Mouse (Mus musculus) naive thymus-derived CD4-positive, alpha-beta T cell, adult 2 months (primary cell): ENCODE results near the gene Usf2.
"Not testable (repeated sequence)": the region's sequence is repeated elsewhere in the genome, so short reads cannot be mapped to it uniquely, and the experiment has no call there.

Experiments used
- DNase-seq: peaks from one replicate; pipeline ENCODE4 v3.0.0-alpha.2; 2011; ENCODE audit warnings: low read depth

The Usf2 gene

GRCm38 (mm10) chr7:30958109-30958865 is 1.7 kb upstream of the Usf2 start:
- no peak for DNase-seq

DNA sequence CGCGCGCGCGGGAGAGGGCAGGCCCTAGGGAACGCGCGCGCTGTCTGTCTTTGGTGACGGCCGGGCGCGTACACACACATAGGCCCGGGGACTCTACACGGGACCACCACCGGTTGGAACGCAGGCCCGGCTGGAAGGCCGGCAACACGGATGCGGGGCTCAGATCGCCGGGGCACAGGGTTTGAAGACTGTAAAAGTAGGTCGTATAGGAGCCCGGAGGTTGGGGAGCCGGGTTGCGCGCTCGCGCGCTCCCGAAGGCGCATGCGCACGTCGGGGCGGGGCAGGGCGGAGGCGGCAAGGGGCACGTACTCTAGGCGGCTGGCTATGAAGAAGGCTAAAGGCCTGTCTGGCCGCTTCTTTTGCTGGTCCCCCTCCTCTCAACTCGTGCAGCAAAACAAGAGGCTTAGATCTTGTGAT is 772 bp upstream of the Usf2 start:
- DNase-seq: peak; percentile 96

DNA sequence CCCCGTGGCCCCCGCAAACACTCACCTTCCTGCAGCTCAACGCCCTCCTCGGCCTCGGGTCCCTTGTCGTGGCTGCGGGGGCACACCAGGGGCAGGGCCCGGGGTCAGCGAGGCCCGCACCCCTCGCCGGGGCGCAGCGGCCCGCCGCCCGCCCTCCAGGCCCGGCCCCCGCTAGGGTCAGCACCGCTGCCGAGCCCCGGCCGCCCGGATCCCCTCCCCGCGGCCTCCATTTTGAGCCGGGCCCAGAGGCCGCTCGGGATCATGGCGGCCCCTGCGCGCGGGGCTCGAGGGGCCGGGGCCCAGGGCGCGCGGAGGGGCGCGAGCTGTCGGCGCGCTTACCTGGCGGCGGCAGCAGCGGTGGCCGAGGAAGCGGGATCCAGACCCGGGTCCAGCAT is 249 bp downstream of the Usf2 start:
- DNase-seq: peak; percentile 78

DNA sequence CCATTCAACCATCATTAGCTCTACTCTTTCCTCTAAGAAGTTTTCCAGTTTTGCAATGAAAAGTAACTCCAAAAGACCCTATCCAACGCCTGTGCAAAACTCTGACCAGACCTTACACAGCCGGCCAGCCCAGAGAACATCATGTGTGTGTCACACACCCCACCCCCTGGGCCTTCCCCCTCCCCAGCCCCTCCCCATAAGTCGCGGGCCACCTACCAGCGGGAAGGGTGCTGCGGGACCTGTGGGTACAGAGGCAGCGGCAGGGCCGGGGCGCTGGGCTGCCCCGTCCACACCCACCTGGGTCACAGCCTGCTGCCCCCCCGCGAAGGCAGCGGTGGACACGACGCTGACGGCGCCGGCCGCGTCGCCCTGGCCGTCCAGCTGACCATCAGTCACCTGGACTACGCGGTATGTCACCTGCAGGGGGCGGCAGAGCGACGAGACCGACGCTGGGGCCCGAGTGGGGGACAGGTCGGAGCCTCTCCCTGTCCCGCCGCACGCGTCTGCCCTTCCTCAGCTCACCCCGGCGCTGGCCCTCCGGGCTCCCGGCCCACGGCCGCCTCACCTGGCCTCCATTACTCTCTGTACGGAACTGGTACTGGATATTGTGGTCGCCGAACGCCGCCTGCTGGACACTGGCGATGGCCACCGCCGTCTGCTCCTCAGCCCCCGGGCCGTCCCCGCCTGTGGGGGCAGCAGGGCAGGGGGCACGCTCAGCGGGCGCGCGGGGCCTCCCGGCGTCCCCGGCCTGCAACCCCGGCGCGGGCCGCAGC is 833 bp downstream of the Usf2 start:
- peak; percentile 83 for DNase-seq

- DNase-seq: no peak
Observed at GRCm38 (mm10) chr7:30954971-30955520, 1.6 kb downstream of the Usf2 start.

DNA sequence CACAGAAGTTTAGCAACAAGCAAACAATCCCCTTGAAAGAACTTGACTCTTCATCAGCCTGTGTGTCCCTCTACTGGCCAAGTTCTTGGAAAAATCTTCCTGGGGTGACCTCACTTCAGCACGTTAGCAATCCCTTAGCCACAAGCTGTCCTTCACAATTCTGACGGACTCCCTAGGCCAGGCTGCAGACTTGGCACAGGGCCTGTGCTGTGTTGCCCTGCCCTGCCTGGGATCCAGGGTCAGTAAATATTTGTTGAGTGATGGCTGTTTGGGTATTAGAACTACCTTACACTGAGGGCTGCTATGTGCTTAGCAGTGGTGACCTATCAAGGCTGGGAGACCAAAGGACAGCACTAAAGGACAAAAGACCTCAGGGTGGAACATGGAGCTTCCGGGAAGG is 2.6 kb downstream of the Usf2 start:
- DNase-seq: no peak

DNA sequence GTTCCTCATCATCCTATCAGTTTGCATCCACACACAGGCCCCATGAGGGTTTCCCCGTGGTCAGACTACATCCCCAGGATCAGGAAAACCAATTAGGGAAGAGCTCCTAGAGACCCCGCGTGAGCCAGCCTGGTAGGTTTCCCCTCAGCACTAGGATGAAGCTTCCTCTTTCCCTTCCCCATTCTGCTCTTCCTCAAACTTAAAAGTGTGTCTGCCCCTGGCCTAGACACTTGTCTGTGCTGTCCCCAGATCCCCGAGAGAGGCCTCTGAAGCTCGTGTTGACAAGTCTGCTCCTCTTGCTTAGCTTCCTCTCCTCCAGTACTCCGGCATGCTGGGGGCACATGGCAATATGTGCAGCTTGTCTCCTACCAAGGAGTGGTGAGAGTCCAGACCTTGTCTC is 3.1 kb downstream of the Usf2 start:
- no peak for DNase-seq

GRCm38 (mm10) chr7:30952441-30953265 is 4.0 kb downstream of the Usf2 start:
- no peak for DNase-seq

- not testable (repeated sequence) for DNase-seq
Observed at GRCm38 (mm10) chr7:30949902-30950301, 6.7 kb downstream of the Usf2 start.

DNA sequence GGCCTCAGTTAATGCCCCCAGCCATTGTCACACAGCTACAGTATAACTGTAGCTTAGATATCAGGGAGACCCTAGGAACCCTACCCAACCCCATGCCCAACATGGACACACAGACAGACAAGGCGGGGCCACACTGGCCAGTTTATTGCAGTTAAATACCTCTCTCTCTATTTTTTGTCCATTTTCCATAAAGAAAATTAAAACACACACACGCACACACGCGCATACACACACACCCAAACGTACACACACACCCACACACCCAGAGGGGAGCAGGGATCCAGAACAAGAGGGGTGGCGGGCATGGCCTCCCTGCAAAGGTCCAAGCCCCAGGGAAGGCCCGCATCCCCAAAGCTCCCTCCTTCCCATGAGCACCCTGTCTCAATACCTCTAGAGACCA is 10.7 kb downstream of the Usf2 start:
- no peak for DNase-seq

- not testable (repeated sequence) for DNase-seq
Observed at GRCm38 (mm10) chr7:30945466-30945865, 11.1 kb downstream of the Usf2 start.

DNA sequence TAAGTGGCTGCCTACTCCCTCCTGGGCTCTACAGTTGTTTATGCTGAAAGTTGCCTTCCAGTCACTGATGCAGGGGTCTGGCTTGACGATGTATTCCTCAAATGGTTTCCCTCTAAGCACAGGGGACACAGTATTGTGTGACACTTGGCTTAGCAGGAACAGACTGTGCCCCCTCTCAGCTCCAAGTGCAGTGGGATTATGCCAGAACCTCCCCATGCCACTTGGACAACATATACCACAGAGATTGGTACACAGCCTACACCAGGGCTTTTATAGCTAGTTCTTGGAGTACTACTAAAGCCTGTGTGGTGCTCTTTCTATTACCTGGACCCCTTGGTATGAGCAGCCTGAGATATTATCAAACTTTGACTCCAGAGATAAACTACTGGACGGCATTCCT is 11.9 kb downstream of the Usf2 start:
- DNase-seq: not testable (repeated sequence)

DNA sequence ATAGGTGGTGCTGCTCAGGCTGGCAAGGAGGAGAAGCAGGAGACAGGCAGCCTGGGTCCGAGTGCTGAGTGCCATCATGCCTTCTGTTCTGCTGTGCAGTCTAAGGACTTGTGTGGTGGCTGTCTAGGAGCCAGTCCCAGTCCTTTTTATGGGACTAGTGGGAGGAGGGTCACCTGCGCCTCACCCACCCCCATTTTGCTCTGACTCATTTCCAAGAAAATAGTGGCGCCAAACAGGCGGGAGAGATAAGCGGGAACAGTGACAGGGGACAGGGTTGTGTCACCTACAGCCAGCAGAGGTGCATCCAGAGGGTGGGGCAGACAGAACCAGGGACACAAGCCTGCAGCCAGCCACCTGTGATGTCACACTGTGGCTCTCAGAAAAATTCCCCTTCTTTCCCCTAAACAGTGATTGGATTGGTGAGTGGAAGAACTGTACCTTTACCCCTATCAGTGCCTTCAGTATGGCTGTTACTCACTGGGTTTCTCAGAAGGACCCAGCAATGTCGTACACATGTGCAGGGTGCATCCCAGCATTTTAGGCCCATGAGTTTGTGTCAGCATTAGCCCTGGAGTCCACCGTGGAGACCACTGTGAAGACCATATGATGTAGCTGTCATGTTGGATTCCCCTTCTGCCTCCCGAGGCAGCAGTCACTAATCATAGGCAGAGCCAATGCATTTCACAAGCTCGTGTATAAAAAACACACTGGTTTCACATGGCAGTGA is 12.5 kb downstream of the Usf2 start, which contains the start of gene Hamp:
Hamp (minus strand) TSS at position 124 of the 727 bp plus-strand sequence.
- no peak for DNase-seq

DNA sequence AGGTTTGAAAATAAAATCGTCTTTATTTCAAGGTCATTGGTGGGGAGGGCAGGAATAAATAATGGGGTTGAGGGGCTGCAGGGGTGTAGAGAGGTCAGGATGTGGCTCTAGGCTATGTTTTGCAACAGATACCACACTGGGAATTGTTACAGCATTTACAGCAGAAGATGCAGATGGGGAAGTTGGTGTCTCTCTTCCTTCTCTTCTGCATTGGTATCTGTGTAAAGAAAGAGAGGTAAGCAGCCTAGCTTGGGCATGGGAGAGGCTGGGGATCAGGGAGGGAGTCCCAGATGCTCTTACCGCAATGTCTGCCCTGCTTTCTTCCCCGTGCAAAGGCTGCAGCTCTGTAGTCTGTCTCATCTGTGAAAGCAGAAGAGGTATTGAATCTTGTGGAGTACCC is 14.2 kb downstream of the Usf2 start:
- DNase-seq: not testable (repeated sequence)

- DNase-seq: peak; percentile 57
Observed at GRCm38 (mm10) chr7:30940070-30940469, 16.5 kb downstream of the Usf2 start.

- not testable (repeated sequence) for DNase-seq
Observed at GRCm38 (mm10) chr7:30935422-30936099, 21.0 kb downstream of the Usf2 start.

DNA sequence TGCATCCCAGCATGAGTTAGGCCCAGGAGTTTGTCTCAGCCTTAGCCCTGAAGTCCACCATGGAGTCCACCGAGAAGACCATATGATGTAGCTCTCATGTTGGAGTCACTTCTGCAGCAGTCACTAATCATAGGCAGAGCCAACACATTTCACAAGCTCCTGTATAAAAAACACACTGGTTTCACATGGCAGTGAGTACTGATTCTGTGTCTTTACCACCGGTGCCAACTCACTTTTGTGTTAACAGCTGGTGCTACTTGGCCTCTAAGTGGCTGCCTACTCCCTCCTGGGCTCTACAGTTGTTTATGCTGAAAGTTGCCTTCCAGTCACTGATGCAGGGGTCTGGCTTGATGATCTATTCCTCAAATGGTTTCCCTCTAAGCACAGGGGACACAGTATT is 32.0 kb downstream of the Usf2 start, which contains the start of gene Hamp2:
Hamp2 (minus strand) TSS at position 101 of the 400 bp plus-strand sequence.
- not testable (repeated sequence) for DNase-seq

DNA sequence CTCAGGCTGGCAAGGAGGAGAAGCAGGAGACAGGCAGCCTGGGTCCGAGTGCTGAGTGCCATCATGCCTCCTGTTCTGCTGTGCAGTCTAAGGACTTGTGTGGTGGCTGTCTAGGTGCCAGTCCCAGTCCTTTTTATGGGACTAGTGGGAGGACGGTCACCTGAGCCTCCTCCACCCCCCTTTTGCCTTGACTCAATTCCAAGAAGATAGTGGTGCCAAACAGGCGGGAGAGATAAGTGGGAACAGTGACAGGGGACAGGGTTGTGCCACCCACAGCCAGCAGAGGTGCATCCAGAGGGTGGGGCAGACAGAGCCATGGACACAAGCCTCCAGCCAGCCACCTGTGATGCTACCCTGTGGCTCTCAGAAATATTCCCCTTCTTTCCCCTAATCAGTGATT is 32.5 kb downstream of the Usf2 start:
- DNase-seq: no peak

- not testable (repeated sequence) for DNase-seq
Observed at GRCm38 (mm10) chr7:30922490-30922889, 34.1 kb downstream of the Usf2 start.

- DNase-seq: no peak
Observed at GRCm38 (mm10) chr7:30920217-30920616, 36.4 kb downstream of the Usf2 start.

DNA sequence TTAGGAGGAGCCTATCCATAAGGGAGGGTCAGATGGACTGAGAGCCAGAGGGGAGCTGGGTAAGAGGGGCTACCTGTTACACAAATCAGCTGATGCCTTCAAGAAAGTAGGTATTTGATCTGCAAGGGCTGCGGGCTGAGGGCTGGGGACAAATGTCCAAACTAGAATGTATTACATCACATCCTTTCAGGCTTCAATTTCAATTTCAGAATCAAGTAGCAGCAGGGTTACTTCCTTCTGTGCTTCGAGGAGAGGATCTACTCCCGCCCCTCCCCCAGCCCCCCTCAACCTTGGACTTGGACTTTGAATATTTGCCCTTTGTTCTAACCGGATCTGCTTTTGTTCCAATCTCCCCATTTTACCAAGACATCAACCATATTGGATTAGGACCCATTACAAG is 39.4 kb downstream of the Usf2 start:
- no peak for DNase-seq
